In the genomic region with DNA sequence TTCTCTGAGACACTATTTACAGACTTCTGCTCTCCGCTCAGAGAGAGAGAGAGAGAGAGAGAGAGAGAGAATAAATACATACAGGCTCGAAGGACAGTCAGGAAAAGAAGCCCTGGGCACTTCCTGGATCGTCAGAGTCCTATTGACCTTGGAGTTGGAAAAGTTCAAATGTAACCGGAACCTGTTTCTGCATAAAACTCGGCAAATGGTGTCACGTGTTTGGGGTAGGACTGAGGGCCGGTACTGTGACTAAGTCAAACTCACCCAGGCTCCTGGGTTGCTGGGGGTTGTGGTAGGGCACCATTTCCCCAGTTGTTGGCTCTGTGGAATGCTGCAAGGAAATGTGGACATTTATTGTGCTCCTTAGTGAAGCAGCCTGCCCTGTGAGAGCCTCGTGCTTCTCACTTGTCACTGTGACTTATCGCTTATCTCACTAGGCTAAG, we compare ENCODE assay signal across 10 mouse cellular contexts. TPM values are rescaled to one million over a fixed set of nuclear protein-coding genes. Genes with fewer than 3 reads are reported as not detected.
A peak's percentile ranks its signal among the peaks of the same experiment; 100 is the strongest.
DNase-seq lines count a peak whose midpoint lies in the region; ATAC-seq and TF ChIP-seq lines count a peak whose summit lies in the region.
"Had no signal": no experiment of that assay in that cellular context is flagged by ENCODE, and none has a peak within 500 bp of the region (broad histone marks: within the 10 kb centered on the region; RNA-seq: fewer than 3 reads in every experiment).

No protein-coding gene starts in this region.

- H3K36me3 ChIP-seq in heart, embryonic 12.5 days, result peaks cover 15% of the 10 kb centered on the region
- H3K36me3 ChIP-seq in liver, embryonic 14.5 days (replicated peaks; ENCODE audit: control insufficient read depth, insufficient read depth, low read depth), result no peaks in the 10 kb centered on the region
- H3K36me3 ChIP-seq in thymus, adult 2 months (ENCODE audit: control insufficient read depth, insufficient read depth, low read length), result no peaks in the 10 kb centered on the region

- no peak for TF ChIP-seq CTCF in liver, embryonic 14.5 days (IDR thresholded peaks at IDR 0.05; ENCODE audit: low read depth)
- TF ChIP-seq CTCF in thymus, adult 2 months (IDR thresholded peaks at IDR 0.05; ENCODE audit: borderline replicate concordance, control insufficient read depth, extremely low read depth, insufficient read depth, low read length, poor library complexity), result no peak

- ATAC-seq in heart, embryonic 12.5 days (ENCODE audit: insufficient number of reproducible peaks, low FRiP score), result peak; percentile 27; the same call in 1 of the 2 replicates
- ATAC-seq in liver, embryonic 14.5 days (ENCODE audit: insufficient read depth), result no peak

- peak; percentile 24 for DNase-seq in kidney, adult 18-20 months
- DNase-seq in kidney, postnatal 14 days, result no peak
- peak; percentile 70 for DNase-seq in R1 (ENCODE audit: low read depth, low spot score)
- no peak for DNase-seq in liver, embryonic 14.5 days (ENCODE audit: low read depth in 3 of 3, low spot score in 3 of 3)
- no peak for DNase-seq in left cerebral cortex, adult 11 months (ENCODE audit: low spot score)
- DNase-seq in thymus, adult 2 months, result no peak
- DNase-seq: cerebellum, adult 8-10 months had no signal

- H3K27me3 ChIP-seq in heart, embryonic 12.5 days (replicated peaks), result no peaks in the 10 kb centered on the region
- H3K27me3 ChIP-seq in liver, embryonic 14.5 days (ENCODE audit: control insufficient read depth, insufficient read depth, low read length), result no peaks in the 10 kb centered on the region
- no peaks in the 10 kb centered on the region for H3K27me3 ChIP-seq in thymus, adult 2 months (ENCODE audit: control insufficient read depth, insufficient read depth, low read length)

- H3K4me1 ChIP-seq in heart, embryonic 12.5 days (replicated peaks), result peaks cover 63% of the 10 kb centered on the region
- H3K4me1 ChIP-seq in liver, embryonic 14.5 days (replicated peaks; ENCODE audit: control insufficient read depth in 2 of 2, insufficient read depth in 2 of 2, low read length in 1 of 2), result peaks cover 26 to 34% of the 10 kb centered on the region in 2 experiments
- no peaks in the 10 kb centered on the region for H3K4me1 ChIP-seq in thymus, adult 2 months (replicated peaks; ENCODE audit: control insufficient read depth, insufficient read depth, low read length)

- TF ChIP-seq EP300 in liver, embryonic 14.5 days (IDR thresholded peaks at IDR 0.05; ENCODE audit: low read depth), result no peak

- H3K4me3 ChIP-seq in heart, embryonic 12.5 days, result peak overlapping the region; percentile 57
- no peak overlapping the region for H3K4me3 ChIP-seq in liver, embryonic 14.5 days (ENCODE audit: insufficient read depth in 1 of 2, low read depth in 2 of 2, low read length in 2 of 2)
- no peak overlapping the region for H3K4me3 ChIP-seq in thymus, adult 2 months (ENCODE audit: control insufficient read depth, insufficient read depth, low read length)

- H3K9ac ChIP-seq in heart, embryonic 12.5 days, result peak overlapping the region; percentile 83
- H3K9ac ChIP-seq in liver, embryonic 14.5 days (replicated peaks), result peak overlapping the region; percentile 5; the same call in 1 of the 2 replicates

- TF ChIP-seq POLR2A in thymus, adult 2 months (IDR thresholded peaks at IDR 0.05; ENCODE audit: control insufficient read depth, extremely low read depth, insufficient read depth, low read length, poor library complexity), result no peak

- 7% methylated on average over 9 of the region's 9 CpGs for WGBS in heart, embryonic 12.5 days
- WGBS in liver, embryonic 14.5 days (ENCODE audit: insufficient replicate concordance), result 20% methylated on average over 9 of the region's 9 CpGs
- 75% methylated on average over 9 of the region's 9 CpGs for WGBS in thymus, adult 2 months

- H3K27ac ChIP-seq in heart, embryonic 12.5 days (ENCODE audit: poor library complexity, severe bottlenecking), result peak overlapping the region; percentile 98
- no peak overlapping the region for H3K27ac ChIP-seq in liver, embryonic 14.5 days
- no peak overlapping the region for H3K27ac ChIP-seq in thymus, adult 2 months (ENCODE audit: control insufficient read depth, insufficient read depth, low read length)

- peak overlapping the region; percentile 73 for H3K4me2 ChIP-seq in heart, embryonic 12.5 days
- peak overlapping the region; percentile 71 for H3K4me2 ChIP-seq in liver, embryonic 14.5 days (ENCODE audit: low read depth)

- H3K9me3 ChIP-seq in heart, embryonic 12.5 days (replicated peaks), result no peaks in the 10 kb centered on the region; the same call in 1 of the 2 replicates
- H3K9me3 ChIP-seq in liver, embryonic 14.5 days (ENCODE audit: control insufficient read depth, low read length), result no peaks in the 10 kb centered on the region

RNA-seq across cellular contexts. Expression of gene Alpk3, which starts 1.3 kb away (rescaled TPM):
- 30.2 and 30.4 TPM in 2 replicates for polyA plus RNA-seq in heart, embryonic 12.5 days (2016; fragmentation: Nextera tagmentation; extraction: Ambion mirVana)
- polyA plus RNA-seq in liver, embryonic 14.5 days (2012; rRNA removed), result 0.03 and 0.04 TPM in 2 replicates
- 0.03 and 0.08 TPM in 2 replicates for polyA plus RNA-seq in liver, embryonic 14.5 days (2014; fragmentation: Nextera tagmentation; extraction: Ambion mirVana)
- polyA plus RNA-seq in thymus, adult 2 months (2012; rRNA removed), result 0.51 and 1.4 TPM in 2 replicates

RNA-seq across cellular contexts. Expression of gene Slc28a1, which starts 55.9 kb away (rescaled TPM):
- 0.14 and 0.26 TPM in 2 replicates for polyA plus RNA-seq in heart, embryonic 12.5 days (2016; fragmentation: Nextera tagmentation; extraction: Ambion mirVana)
- polyA plus RNA-seq in liver, embryonic 14.5 days (2012; rRNA removed), result 0.54 and 0.64 TPM in 2 replicates
- 0.50 and 0.58 TPM in 2 replicates for polyA plus RNA-seq in liver, embryonic 14.5 days (2014; fragmentation: Nextera tagmentation; extraction: Ambion mirVana)
- polyA plus RNA-seq in thymus, adult 2 months (2012; rRNA removed), result 0.15 and 0.24 TPM in 2 replicates
- polyA plus RNA-seq: erythroblast, embryonic 14.5 days; neural tube, embryonic 14.5 days had no signal

Comparison
In these comparisons a context has a peak if more than half of its experiments do, and no peak if none do; other contexts are left out.
1. DNase-seq: peak in kidney, adult 18-20 months (single experiment) and R1 (single experiment); none in kidney, postnatal 14 days (single experiment), liver, embryonic 14.5 days (0 of 3), left cerebral cortex, adult 11 months (single experiment) and thymus, adult 2 months (single experiment).
2. RNA of gene Alpk3, which starts 1.3 kb away (polyA plus RNA-seq): 30.2 to 30.4 TPM in heart, embryonic 12.5 days; 0.51 to 1.4 TPM in thymus, adult 2 months and 0.03 to 0.08 TPM in liver, embryonic 14.5 days; every median in the first group is over 10 times any median in the second.